Mouse (Mus musculus): ENCODE data around the gene Mmp17.

Mmp17 gene

GRCm38 (mm10) chr5:129583761-129584582 lies at the start of gene Mmp17:
Mmp17 (plus strand) TSS chr5:129584169.
- peak; percentile 86 for DNase-seq (ENCODE audit: low read depth, low spot score)

- no peak for DNase-seq (ENCODE audit: low read depth, low spot score)
Observed at GRCm38 (mm10) chr5:129534500-129534899, 49.5 kb upstream of the Mmp17 start.

- DNase-seq (ENCODE audit: low read depth, low spot score), result no peak
Observed at GRCm38 (mm10) chr5:129535021-129535420, 48.9 kb upstream of the Mmp17 start.

- DNase-seq (ENCODE audit: low read depth, low spot score), result no peak
Observed at GRCm38 (mm10) chr5:129535431-129535830, 48.5 kb upstream of the Mmp17 start.

GRCm38 (mm10) chr5:129538826-129539225 lies 45.1 kb upstream of the Mmp17 start:
- no peak for DNase-seq (ENCODE audit: low read depth, low spot score)

GRCm38 (mm10) chr5:129542236-129542635 lies 41.7 kb upstream of the Mmp17 start:
- no peak for DNase-seq (ENCODE audit: low read depth, low spot score)

DNA sequence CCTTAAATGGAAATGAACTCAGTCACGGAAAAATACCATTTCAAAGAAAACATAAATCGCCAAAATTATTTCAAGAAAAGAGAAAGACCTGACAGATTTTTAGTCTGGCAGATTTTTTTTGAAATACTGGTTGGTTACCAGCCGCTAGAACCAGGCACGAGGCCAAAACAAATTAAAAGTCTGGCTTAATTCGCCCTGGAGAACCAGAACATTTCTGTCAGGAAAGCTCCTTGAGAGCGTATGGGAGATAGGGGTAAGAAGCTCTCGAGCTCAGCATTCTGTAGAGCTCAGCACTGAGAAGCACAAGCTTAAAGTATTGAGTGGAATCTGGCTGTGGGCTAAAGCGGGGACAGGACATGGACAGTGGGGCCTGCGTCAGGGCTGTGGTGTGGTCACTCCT lies 38.2 kb upstream of the Mmp17 start:
- DNase-seq (ENCODE audit: low read depth, low spot score), result no peak

GRCm38 (mm10) chr5:129549716-129550115 lies 34.3 kb upstream of the Mmp17 start:
- no peak for DNase-seq (ENCODE audit: low read depth, low spot score)

DNA sequence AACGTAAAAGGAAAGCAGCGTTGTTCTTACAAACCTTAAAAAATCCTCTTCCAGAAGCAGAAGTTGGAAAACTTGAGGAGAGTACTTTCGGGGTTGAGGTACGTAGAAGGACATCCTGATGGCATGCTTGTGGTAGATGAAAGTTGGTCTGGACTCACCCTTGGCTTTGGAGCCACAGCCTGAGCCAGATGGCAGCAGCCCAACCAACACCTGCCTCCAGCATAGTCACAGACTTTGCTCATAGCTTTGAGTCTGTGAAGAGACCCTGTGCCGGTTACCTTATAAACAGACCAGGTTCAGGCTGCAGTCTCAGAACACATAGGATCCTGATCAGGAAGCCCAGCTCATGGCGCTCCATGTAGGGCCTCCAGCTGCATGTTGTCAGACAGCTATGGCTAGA lies 33.2 kb upstream of the Mmp17 start:
- no peak for DNase-seq (ENCODE audit: low read depth, low spot score)

DNA sequence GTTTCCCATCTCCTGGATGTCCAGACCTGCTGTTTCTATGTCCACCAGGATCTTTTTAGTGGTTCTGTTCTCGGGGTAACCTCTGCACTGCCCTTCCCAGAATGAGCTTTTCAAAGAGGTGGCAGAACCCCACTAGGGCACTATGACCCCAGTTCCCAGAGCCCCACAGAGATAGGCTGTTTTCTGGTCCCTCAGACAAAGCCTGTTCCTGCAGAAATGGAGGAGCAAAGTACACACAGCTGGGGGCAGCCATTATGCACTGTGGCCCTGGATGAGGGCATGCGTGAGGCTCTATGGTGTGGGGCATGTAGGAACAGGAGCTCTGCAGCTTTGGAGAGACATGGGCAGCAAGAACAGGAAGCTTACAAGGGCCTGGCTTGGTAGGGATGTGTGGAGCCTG lies 32.0 kb upstream of the Mmp17 start:
- no peak for DNase-seq (ENCODE audit: low read depth, low spot score)

GRCm38 (mm10) chr5:129553642-129554041 lies 30.3 kb upstream of the Mmp17 start:
- no peak for DNase-seq (ENCODE audit: low read depth, low spot score)

GRCm38 (mm10) chr5:129558591-129558990 lies 25.4 kb upstream of the Mmp17 start:
- DNase-seq (ENCODE audit: low read depth, low spot score), result no peak

DNA sequence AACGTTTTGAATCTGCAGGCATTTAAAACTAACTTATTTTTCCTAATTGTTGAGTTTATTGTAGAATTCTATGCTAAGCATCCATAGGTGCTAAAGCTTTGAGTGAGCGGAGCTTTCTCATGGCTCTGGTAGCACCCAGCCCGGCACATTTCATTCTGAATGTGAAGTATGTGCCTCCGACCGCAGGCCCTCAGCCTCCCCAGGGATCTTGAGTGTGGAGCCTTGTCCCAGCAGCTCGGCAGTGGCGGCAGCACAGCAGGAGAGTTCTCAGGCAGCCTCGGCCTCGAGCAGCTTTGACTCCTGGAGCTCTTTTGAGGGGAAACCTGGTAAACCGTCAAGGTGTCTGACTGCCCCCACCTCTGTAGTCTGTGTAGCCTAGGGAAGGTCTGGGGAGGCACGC lies 24.7 kb upstream of the Mmp17 start:
- DNase-seq (ENCODE audit: low read depth, low spot score), result no peak

DNA sequence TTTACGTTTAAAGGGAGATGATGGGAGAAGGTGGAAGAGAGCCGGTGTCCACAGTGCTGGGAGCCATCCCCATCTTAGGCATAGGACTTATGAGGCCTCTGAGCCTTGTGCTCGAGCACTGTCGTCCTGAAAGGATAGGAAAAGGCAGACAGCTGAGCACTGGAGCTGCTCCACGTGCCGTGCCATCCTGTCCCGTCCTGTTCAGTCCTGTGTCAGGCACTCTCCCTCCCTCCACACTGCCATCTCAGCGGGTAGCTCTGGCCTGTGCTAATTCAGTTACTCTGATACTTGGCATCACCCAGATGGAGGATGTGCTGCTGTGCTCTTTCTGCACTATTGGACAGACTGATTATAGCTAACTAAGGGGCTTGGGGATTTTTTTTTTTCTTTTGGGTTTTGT lies 21.6 kb upstream of the Mmp17 start:
- no peak for DNase-seq (ENCODE audit: low read depth, low spot score)

DNA sequence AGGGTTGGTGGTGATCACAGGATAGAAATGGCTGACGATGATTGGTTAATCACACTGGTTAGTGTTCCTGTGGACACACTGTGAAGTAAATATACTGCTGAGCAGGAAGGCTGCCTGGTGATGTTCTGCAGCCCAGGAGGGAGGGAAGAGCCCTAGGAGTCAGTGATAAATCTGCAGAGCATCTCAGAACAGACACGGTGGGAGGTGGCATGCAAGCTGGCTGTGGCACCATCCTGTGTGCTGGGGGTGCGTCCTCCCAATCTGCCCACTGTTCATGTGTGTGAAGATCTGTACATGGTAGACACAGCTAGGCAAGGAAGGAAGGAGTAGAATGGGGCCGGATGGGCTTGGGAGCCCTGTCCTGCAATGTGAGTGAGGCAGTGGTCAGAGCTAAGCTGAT lies 15.4 kb upstream of the Mmp17 start:
- DNase-seq (ENCODE audit: low read depth, low spot score), result no peak

GRCm38 (mm10) chr5:129578201-129578600 lies 5.8 kb upstream of the Mmp17 start:
- no peak for DNase-seq (ENCODE audit: low read depth, low spot score)

DNA sequence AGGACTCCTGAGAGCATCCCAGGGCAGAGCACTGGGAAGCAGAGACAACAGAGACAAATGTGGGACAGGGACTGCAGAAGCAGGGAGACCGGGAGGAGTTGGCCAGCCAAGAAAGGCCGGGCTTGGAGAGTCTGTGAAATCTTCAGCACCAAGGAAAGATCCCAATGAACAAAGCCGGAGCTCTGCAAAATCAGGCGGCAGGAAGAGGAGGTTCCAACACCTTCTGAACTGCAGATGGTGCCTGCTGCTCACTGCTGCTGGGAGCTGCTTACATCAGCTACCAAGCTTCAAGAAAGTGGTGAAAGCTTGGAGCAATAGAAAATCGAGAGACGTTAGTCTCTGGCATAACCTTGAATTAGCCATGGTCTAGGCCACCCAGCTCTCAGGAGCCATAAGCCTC lies 3.9 kb upstream of the Mmp17 start:
- no peak for DNase-seq (ENCODE audit: low read depth, low spot score)

DNA sequence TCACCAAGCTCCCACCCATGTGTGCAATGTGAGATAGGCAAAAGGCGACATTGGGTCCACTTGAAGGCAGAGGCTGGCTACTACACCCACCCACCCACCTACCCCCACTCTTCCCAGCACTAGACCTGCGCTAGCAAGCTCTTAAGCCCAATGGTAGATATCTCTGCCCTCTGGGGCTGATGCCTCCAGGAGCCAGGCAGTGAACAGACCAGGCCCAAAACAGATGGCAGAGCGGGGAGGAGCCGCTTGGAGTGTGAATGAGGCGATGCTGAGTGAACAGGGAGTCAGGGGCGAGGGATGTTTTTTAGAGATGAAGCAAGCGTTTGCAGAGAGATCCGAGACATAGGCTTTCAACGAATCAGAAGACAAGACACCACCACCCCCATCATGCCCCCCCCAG lies 3.4 kb upstream of the Mmp17 start:
- DNase-seq (ENCODE audit: low read depth, low spot score), result no peak

- no peak for DNase-seq (ENCODE audit: low read depth, low spot score)
Observed at GRCm38 (mm10) chr5:129581015-129581414, 3.0 kb upstream of the Mmp17 start.

DNA sequence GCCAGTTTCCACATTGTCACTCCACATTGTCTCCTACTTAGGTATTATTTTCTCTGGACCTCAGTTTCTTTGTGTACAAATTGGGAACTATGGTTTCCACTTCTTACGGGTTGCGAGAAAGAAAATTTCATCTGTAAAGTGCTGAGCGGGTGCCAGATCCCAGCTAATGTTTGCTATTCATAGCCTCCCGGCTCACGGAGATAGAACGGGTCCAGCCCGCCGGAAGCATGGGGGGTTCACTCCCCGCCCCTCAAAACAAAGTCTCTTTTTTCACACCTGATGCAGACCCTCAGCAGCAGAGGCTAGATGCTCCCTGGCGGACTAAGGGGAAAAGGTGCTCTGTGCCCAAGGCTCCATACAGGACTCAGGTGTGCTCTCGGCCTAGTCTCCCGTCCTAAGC lies 638 bp upstream of the Mmp17 start:
- DNase-seq (ENCODE audit: low read depth, low spot score), result no peak

DNA sequence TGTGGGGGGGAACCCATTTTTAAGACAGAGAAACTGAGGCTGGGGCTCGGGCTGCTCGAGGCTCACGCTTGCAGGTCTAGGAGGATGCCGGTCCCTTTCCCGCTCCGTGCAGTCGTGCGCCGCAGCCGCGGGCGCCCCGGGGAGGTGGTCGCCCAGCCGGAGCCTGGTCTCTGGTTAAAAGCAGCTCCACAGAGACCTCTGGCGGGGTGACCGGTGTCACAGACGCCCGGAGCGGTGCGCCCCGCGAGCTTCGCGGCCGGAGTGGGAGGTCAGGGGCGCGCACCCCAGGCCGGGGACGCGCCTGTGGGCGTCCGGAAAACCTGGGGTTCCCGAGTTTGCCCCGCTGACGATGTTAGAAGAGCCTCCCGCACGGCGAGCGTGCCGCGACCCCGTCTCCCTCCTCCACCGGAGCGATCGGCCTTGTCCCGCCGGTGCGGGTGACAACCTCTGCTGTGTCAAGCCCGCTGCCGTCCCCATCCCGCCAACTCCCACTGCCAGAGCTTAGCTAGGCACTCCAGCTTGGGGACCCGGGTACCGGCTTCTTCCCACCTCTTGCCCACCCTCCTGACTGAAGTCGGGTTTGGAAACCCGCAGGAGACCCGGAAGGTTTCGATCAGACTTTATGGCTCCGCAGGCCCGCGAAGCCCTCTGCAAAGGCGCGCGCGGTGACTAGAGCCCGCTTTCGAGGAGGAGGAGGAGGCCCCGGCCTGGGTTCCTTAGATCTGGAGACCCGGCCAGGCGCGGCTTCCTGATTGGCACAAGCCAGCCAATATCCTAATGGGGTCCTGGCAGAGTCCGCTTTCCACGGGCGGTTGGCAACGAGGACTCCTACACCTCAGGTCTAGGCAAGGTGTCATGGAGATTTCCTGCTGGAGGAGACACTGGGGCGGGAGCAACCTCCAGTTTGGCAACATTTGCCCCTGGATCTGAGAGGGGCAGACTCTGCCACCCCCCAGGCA lies 893 bp downstream of the Mmp17 start:
- no peak for DNase-seq (ENCODE audit: low read depth, low spot score)

- peak; percentile 78 for DNase-seq (ENCODE audit: low read depth, low spot score)
Observed at GRCm38 (mm10) chr5:129586016-129586415, 2.0 kb downstream of the Mmp17 start.

- DNase-seq (ENCODE audit: low read depth, low spot score), result no peak
Observed at GRCm38 (mm10) chr5:129586471-129586870, 2.5 kb downstream of the Mmp17 start.
